Mouse (Mus musculus): ENCODE measurements around the gene Edil3. TPM values are rescaled to one million over a fixed set of nuclear protein-coding genes. Genes with fewer than 3 reads are reported as not detected.
A peak's percentile ranks its signal among the peaks of the same experiment; 100 is the strongest.
"Not testable (repeated sequence)": the region's sequence is repeated elsewhere in the genome, so short reads cannot be mapped to it uniquely, and the experiment has no call there.

Edil3 gene
- polyA plus RNA-seq, 1 experiment from 2014 or later: 35.1 TPM

- H3K4me1 ChIP-seq (replicated peaks; ENCODE audit: control insufficient read depth, insufficient read depth, low read length): no peaks in the 10 kb centered on the region
- H3K36me3 ChIP-seq (ENCODE audit: control insufficient read depth, insufficient read depth, low read length): no peaks in the 10 kb centered on the region
- DNase-seq (ENCODE audit: low spot score) (peak; percentile 19), ATAC-seq (ENCODE audit: low FRiP score) (peak; percentile 80)
- H3K27ac ChIP-seq (ENCODE audit: low read depth, low read length): no peak overlapping the region
- no peaks in the 10 kb centered on the region for H3K27me3 ChIP-seq (ENCODE audit: control insufficient read depth, insufficient read depth, low read length)
- 35% methylated on average over 3 of the region's 3 CpGs for WGBS
- H3K4me3 ChIP-seq (ENCODE audit: low read depth, low read length): no peak overlapping the region
- no peak overlapping the region for H3K9ac ChIP-seq (ENCODE audit: low read depth, low read length)
- no peaks in the 10 kb centered on the region for H3K9me3 ChIP-seq (ENCODE audit: control insufficient read depth, low read length)
- H3K4me2 ChIP-seq (replicated peaks; ENCODE audit: low read depth, low read length): no peak overlapping the region
These were observed 208.7 kb downstream of the Edil3 start for GRCm38 (mm10) chr13:89029817-89030539.

- H3K27me3 ChIP-seq (ENCODE audit: control insufficient read depth, insufficient read depth, low read length): no peaks in the 10 kb centered on the region
- ATAC-seq (ENCODE audit: low FRiP score): no peak
- DNase-seq (ENCODE audit: low spot score): no peak
- no peak overlapping the region for H3K27ac ChIP-seq (ENCODE audit: low read depth, low read length)
- no peaks in the 10 kb centered on the region for H3K9me3 ChIP-seq (ENCODE audit: control insufficient read depth, low read length)
- H3K4me3 ChIP-seq (ENCODE audit: low read depth, low read length): no peak overlapping the region
- H3K4me1 ChIP-seq (replicated peaks; ENCODE audit: control insufficient read depth, insufficient read depth, low read length): no peaks in the 10 kb centered on the region
- H3K9ac ChIP-seq (ENCODE audit: low read depth, low read length): no peak overlapping the region
- H3K4me2 ChIP-seq (replicated peaks; ENCODE audit: low read depth, low read length): no peak overlapping the region
- WGBS: 80% methylated on average over 2 of the region's 2 CpGs
- no peaks in the 10 kb centered on the region for H3K36me3 ChIP-seq (ENCODE audit: control insufficient read depth, insufficient read depth, low read length)
These were observed 214.4 kb downstream of the Edil3 start for GRCm38 (mm10) chr13:89035711-89036110.

- Histone ChIP-seq H3K4me1 (replicated peaks; ENCODE audit: control insufficient read depth, insufficient read depth, low read length) (no peaks in the 10 kb centered on the region), H3K9ac (ENCODE audit: low read depth, low read length) (no peak overlapping the region), H3K36me3 (ENCODE audit: control insufficient read depth, insufficient read depth, low read length) (no peaks in the 10 kb centered on the region), H3K9me3 (ENCODE audit: control insufficient read depth, low read length) (no peaks in the 10 kb centered on the region), H3K4me3 (ENCODE audit: low read depth, low read length) (no peak overlapping the region), H3K27ac (ENCODE audit: low read depth, low read length) (no peak overlapping the region), H3K4me2 (replicated peaks; ENCODE audit: low read depth, low read length) (no peak overlapping the region), H3K27me3 (ENCODE audit: control insufficient read depth, insufficient read depth, low read length) (no peaks in the 10 kb centered on the region)
- ATAC-seq (ENCODE audit: low FRiP score) (no peak), DNase-seq (ENCODE audit: low spot score) (no peak)
- WGBS: 94% methylated on average over 1 of the region's 1 CpGs
These were observed 220.2 kb downstream of the Edil3 start for GRCm38 (mm10) chr13:89041495-89041894.

GRCm38 (mm10) chr13:89070132-89070531 is 248.9 kb downstream of the Edil3 start:
- H3K27me3 ChIP-seq (ENCODE audit: control insufficient read depth, insufficient read depth, low read length); H3K4me3 ChIP-seq (ENCODE audit: low read depth, low read length); H3K4me2 ChIP-seq (replicated peaks; ENCODE audit: low read depth, low read length); H3K36me3 ChIP-seq (ENCODE audit: control insufficient read depth, insufficient read depth, low read length); H3K9ac ChIP-seq (ENCODE audit: low read depth, low read length); DNase-seq (ENCODE audit: low spot score); H3K27ac ChIP-seq (ENCODE audit: low read depth, low read length); H3K4me1 ChIP-seq (replicated peaks; ENCODE audit: control insufficient read depth, insufficient read depth, low read length); ATAC-seq (ENCODE audit: low FRiP score); H3K9me3 ChIP-seq (ENCODE audit: control insufficient read depth, low read length): not testable (repeated sequence)

GRCm38 (mm10) chr13:89076212-89076611 is 254.9 kb downstream of the Edil3 start:
- Histone ChIP-seq H3K27ac (ENCODE audit: low read depth, low read length) (no peak overlapping the region), H3K4me2 (replicated peaks; ENCODE audit: low read depth, low read length) (no peak overlapping the region), H3K4me3 (ENCODE audit: low read depth, low read length) (no peak overlapping the region), H3K9me3 (ENCODE audit: control insufficient read depth, low read length) (no peaks in the 10 kb centered on the region), H3K4me1 (replicated peaks; ENCODE audit: control insufficient read depth, insufficient read depth, low read length) (no peaks in the 10 kb centered on the region), H3K27me3 (ENCODE audit: control insufficient read depth, insufficient read depth, low read length) (no peaks in the 10 kb centered on the region), H3K9ac (ENCODE audit: low read depth, low read length) (no peak overlapping the region), H3K36me3 (ENCODE audit: control insufficient read depth, insufficient read depth, low read length) (no peaks in the 10 kb centered on the region)
- 74% methylated on average over 1 of the region's 1 CpGs for WGBS
- DNase-seq (ENCODE audit: low spot score): no peak
- no peak for ATAC-seq (ENCODE audit: low FRiP score)

DNA sequence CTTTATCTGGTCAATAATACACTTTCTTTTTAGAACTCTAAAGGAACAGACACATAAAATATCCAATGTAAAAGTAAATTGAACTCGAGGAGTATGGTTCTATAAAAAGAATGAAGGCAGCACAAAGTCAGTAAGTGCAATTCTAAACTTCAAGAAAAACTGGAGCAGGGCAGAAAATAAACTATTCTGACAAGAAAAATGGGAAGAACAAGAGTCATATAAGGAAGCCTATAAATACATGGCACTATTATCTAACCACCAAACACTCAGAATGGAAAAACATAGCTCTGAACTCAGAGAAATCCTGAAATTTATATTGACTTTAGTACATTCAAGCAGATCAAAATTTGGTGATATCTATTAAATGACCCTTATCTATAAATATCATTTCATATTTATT is 284.6 kb downstream of the Edil3 start:
- Histone ChIP-seq H3K9ac (ENCODE audit: low read depth, low read length) (no peak overlapping the region), H3K4me3 (ENCODE audit: low read depth, low read length) (no peak overlapping the region), H3K4me1 (replicated peaks; ENCODE audit: control insufficient read depth, insufficient read depth, low read length) (no peaks in the 10 kb centered on the region), H3K36me3 (ENCODE audit: control insufficient read depth, insufficient read depth, low read length) (no peaks in the 10 kb centered on the region), H3K27me3 (ENCODE audit: control insufficient read depth, insufficient read depth, low read length) (no peaks in the 10 kb centered on the region), H3K9me3 (ENCODE audit: control insufficient read depth, low read length) (no peaks in the 10 kb centered on the region), H3K27ac (ENCODE audit: low read depth, low read length) (no peak overlapping the region), H3K4me2 (replicated peaks; ENCODE audit: low read depth, low read length) (no peak overlapping the region)
- ATAC-seq (ENCODE audit: low FRiP score): no peak
- 77% methylated on average over 1 of the region's 1 CpGs for WGBS
- DNase-seq (ENCODE audit: low spot score): no peak

DNA sequence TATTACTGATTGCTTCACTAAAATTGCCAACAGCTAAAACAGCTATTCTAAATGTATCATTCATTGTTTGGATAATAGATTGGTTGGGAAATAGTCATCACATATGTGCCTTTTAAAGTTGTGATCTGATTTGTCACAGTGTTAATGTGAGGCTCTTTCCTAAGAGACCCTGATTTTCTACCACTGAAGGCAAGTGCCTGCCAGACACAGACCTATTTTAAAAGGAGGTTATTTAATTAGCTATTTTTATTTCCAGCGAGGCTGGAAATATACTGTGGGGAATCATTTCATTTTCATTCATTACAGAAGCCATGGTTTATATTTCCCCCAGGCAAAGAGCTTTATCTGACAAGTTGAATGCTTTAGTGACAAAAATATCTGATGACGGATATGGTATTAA is 296.3 kb downstream of the Edil3 start:
- DNase-seq (ENCODE audit: low spot score): no peak
- H3K9ac ChIP-seq (ENCODE audit: low read depth, low read length): no peak overlapping the region
- no peaks in the 10 kb centered on the region for H3K9me3 ChIP-seq (ENCODE audit: control insufficient read depth, low read length)
- no peak overlapping the region for H3K4me3 ChIP-seq (ENCODE audit: low read depth, low read length)
- H3K4me1 ChIP-seq (replicated peaks; ENCODE audit: control insufficient read depth, insufficient read depth, low read length): no peaks in the 10 kb centered on the region
- no peak for ATAC-seq (ENCODE audit: low FRiP score)
- WGBS: 58% methylated on average over 2 of the region's 2 CpGs
- no peaks in the 10 kb centered on the region for H3K36me3 ChIP-seq (ENCODE audit: control insufficient read depth, insufficient read depth, low read length)
- no peaks in the 10 kb centered on the region for H3K27me3 ChIP-seq (ENCODE audit: control insufficient read depth, insufficient read depth, low read length)
- H3K4me2 ChIP-seq (replicated peaks; ENCODE audit: low read depth, low read length): no peak overlapping the region
- H3K27ac ChIP-seq (ENCODE audit: low read depth, low read length): no peak overlapping the region

DNA sequence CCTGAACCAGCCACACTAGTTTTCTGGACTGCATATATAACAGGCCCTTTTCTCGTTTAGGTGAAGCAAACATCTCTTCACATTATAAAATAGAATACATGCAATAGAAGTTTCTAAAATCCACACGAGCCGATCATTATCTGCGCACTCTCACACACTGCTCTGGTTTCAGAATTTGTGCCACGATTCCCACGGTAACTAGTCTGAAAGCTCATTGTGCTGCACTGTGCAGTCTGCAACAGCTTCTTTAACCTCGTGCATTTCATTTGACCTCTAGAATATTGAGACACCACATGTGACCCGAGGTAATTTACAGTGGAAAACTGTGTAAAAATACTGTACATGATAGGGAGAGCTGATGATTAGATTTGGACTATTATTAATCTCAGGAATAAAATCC is 298.5 kb downstream of the Edil3 start:
- Histone ChIP-seq H3K4me3 (ENCODE audit: low read depth, low read length) (no peak overlapping the region), H3K27ac (ENCODE audit: low read depth, low read length) (no peak overlapping the region), H3K27me3 (ENCODE audit: control insufficient read depth, insufficient read depth, low read length) (no peaks in the 10 kb centered on the region), H3K4me1 (replicated peaks; ENCODE audit: control insufficient read depth, insufficient read depth, low read length) (no peaks in the 10 kb centered on the region), H3K9ac (ENCODE audit: low read depth, low read length) (no peak overlapping the region), H3K4me2 (replicated peaks; ENCODE audit: low read depth, low read length) (no peak overlapping the region), H3K9me3 (ENCODE audit: control insufficient read depth, low read length) (no peaks in the 10 kb centered on the region), H3K36me3 (ENCODE audit: control insufficient read depth, insufficient read depth, low read length) (no peaks in the 10 kb centered on the region)
- WGBS: 78% methylated on average over 8 of the region's 8 CpGs
- ATAC-seq (ENCODE audit: low FRiP score) (peak; percentile 39; the same call in 1 of the 2 replicates), DNase-seq (ENCODE audit: low spot score) (no peak)

DNA sequence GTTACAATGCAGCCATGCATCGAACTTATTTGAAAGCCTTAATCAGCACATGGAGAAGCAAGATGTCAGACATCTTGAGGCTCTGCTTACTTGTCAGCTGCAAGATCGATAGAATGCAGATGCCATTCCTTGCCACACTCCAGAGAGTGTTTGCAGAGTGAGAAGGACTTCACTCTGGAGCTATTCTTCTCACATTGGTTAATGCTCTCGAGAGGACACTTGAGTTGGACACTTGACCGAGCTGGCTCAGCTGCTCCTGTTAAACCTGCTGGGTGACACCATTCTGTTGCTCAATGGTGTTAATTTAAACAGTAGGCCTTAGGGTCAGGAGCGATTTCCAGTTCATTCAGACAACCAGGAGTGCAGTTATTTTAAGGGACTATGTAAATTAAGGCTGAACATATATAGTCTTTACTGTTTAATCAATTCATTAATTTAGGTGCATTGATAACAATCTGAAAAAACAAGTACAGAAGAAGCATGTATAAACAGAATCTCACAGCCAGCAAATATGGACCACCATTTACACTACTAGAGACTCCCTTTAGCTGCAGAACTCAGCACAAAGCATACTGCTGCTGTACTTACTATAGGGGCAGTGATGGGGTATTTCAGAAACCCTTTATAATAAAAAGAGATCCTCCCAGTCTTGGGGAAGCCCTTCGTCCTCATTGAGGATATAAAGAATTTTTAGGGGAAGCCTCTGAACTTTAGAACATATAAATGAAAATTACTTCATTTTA is 301.4 kb downstream of the Edil3 start:
- 80% methylated on average over 6 of the region's 6 CpGs for WGBS
- no peak for DNase-seq (ENCODE audit: low spot score)

More for the DNA sequence above, 301.4 kb downstream of the Edil3 start:
- Histone ChIP-seq H3K27ac (ENCODE audit: low read depth, low read length) (no peak overlapping the region), H3K27me3 (ENCODE audit: control insufficient read depth, insufficient read depth, low read length) (no peaks in the 10 kb centered on the region), H3K9me3 (ENCODE audit: control insufficient read depth, low read length) (no peaks in the 10 kb centered on the region), H3K4me2 (replicated peaks; ENCODE audit: low read depth, low read length) (no peak overlapping the region), H3K4me3 (ENCODE audit: low read depth, low read length) (no peak overlapping the region), H3K36me3 (ENCODE audit: control insufficient read depth, insufficient read depth, low read length) (no peaks in the 10 kb centered on the region), H3K9ac (ENCODE audit: low read depth, low read length) (no peak overlapping the region), H3K4me1 (replicated peaks; ENCODE audit: control insufficient read depth, insufficient read depth, low read length) (no peaks in the 10 kb centered on the region)
- ATAC-seq (ENCODE audit: low FRiP score): no peak

Data from hindbrain, embryonic 11.5 days (tissue).